Mouse (Mus musculus): ENCODE measurements around the gene Plcb1. TPM values are rescaled to one million over a fixed set of nuclear protein-coding genes. Genes with fewer than 3 reads are reported as not detected.

Plcb1 gene
- polyA plus RNA-seq, 2 experiments, result 2.9 to 12.8 TPM

GRCm38 (mm10) chr2:135454455-135454854 lies 668.6 kb downstream of the Plcb1 start:
- H3K4me3 ChIP-seq (replicated peaks; ENCODE audit: low read length), result no peak overlapping the region
- no peaks in the 10 kb centered on the region for H3K27me3 ChIP-seq (ENCODE audit: control insufficient read depth, insufficient read depth, low read length)
- no peak for TF ChIP-seq POLR2A (IDR thresholded peaks at IDR 0.05; ENCODE audit: borderline replicate concordance, extremely low read depth, insufficient read depth, insufficient read length)
- ATAC-seq (ENCODE audit: low FRiP score, low read depth), result no peak
- H3K36me3 ChIP-seq (ENCODE audit: control insufficient read depth, insufficient read depth, low read length), result no peaks in the 10 kb centered on the region
- no peak overlapping the region for H3K27ac ChIP-seq (replicated peaks; ENCODE audit: low read depth, low read length)
- no peak overlapping the region for H3K9ac ChIP-seq (ENCODE audit: low read depth, low read length, severe bottlenecking)
- no peak overlapping the region for H3K4me2 ChIP-seq (replicated peaks; ENCODE audit: low read depth, low read length, severe bottlenecking)
- no peaks in the 10 kb centered on the region for H3K9me3 ChIP-seq (ENCODE audit: control insufficient read depth, low read length)
- no peak for DNase-seq (ENCODE audit: low spot score)
- 50% methylated on average over 1 of the region's 1 CpGs for WGBS
- H3K4me1 ChIP-seq (ENCODE audit: control insufficient read depth, insufficient read depth, low read length), result no peaks in the 10 kb centered on the region

DNA sequence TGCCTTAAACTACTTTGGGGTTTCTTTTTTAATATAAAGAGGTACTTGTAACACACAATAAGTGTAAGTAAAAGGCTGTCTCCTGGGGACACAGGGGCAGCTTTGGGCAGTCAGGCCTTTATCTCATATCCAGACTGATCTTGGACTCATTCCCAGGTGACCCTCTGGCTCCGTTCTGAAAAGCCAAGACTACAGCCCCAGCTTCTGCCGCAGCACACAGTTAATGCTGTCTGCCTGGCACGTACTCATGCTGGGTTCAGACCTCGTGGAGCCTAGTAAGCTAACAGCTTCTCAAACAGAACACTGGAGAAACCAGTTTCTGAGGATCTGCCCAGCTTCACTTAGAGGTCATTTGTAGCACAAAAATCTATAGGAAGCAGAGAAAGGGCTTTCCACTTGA lies 682.0 kb downstream of the Plcb1 start:
- no peak for DNase-seq (ENCODE audit: low spot score)
- 49% methylated on average over 4 of the region's 4 CpGs for WGBS
- H3K36me3 ChIP-seq (ENCODE audit: control insufficient read depth, insufficient read depth, low read length), result no peaks in the 10 kb centered on the region
- H3K9me3 ChIP-seq (ENCODE audit: control insufficient read depth, low read length), result no peaks in the 10 kb centered on the region
- H3K4me1 ChIP-seq (ENCODE audit: control insufficient read depth, insufficient read depth, low read length), result no peaks in the 10 kb centered on the region
- no peak overlapping the region for H3K4me2 ChIP-seq (replicated peaks; ENCODE audit: low read depth, low read length, severe bottlenecking)
- no peak for ATAC-seq (ENCODE audit: low FRiP score, low read depth)
- H3K9ac ChIP-seq (ENCODE audit: low read depth, low read length, severe bottlenecking), result no peak overlapping the region
- no peak overlapping the region for H3K4me3 ChIP-seq (replicated peaks; ENCODE audit: low read length)
- TF ChIP-seq POLR2A (IDR thresholded peaks at IDR 0.05; ENCODE audit: borderline replicate concordance, extremely low read depth, insufficient read depth, insufficient read length), result no peak
- H3K27me3 ChIP-seq (ENCODE audit: control insufficient read depth, insufficient read depth, low read length), result no peaks in the 10 kb centered on the region
- no peak overlapping the region for H3K27ac ChIP-seq (replicated peaks; ENCODE audit: low read depth, low read length)

GRCm38 (mm10) chr2:135474107-135474506 lies 688.2 kb downstream of the Plcb1 start:
- DNase-seq (ENCODE audit: low spot score), result no peak
- Histone ChIP-seq H3K4me2 (replicated peaks; ENCODE audit: low read depth, low read length, severe bottlenecking) (no peak overlapping the region), H3K36me3 (ENCODE audit: control insufficient read depth, insufficient read depth, low read length) (no peaks in the 10 kb centered on the region), H3K9me3 (ENCODE audit: control insufficient read depth, low read length) (no peaks in the 10 kb centered on the region), H3K4me1 (ENCODE audit: control insufficient read depth, insufficient read depth, low read length) (no peaks in the 10 kb centered on the region), H3K27ac (replicated peaks; ENCODE audit: low read depth, low read length) (no peak overlapping the region), H3K9ac (ENCODE audit: low read depth, low read length, severe bottlenecking) (no peak overlapping the region), H3K27me3 (ENCODE audit: control insufficient read depth, insufficient read depth, low read length) (no peaks in the 10 kb centered on the region), H3K4me3 (replicated peaks; ENCODE audit: low read length) (no peak overlapping the region)
- ATAC-seq (ENCODE audit: low FRiP score, low read depth), result no peak
- 71% methylated on average over 4 of the region's 4 CpGs for WGBS
- no peak for TF ChIP-seq POLR2A (IDR thresholded peaks at IDR 0.05; ENCODE audit: borderline replicate concordance, extremely low read depth, insufficient read depth, insufficient read length)

DNA sequence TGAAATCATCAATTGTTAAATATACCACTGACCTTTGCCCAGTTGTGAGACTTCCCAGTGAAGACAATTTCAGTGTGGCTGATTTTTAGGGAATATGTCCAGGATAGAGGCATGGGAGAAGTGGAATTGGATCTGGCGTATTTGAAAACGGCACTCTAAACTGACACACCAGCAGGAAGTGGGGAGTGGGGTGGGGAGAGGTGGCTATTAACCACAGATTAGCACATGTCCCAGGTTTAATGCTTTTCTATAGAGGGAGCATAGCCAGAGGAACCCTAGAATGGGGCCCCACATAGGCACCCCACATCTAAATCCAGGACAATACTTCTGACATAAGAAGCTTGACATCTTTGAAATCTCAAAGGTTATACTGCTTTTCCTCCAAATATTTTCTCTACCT lies 699.4 kb downstream of the Plcb1 start:
- 35% methylated on average over 2 of the region's 2 CpGs for WGBS

DNA sequence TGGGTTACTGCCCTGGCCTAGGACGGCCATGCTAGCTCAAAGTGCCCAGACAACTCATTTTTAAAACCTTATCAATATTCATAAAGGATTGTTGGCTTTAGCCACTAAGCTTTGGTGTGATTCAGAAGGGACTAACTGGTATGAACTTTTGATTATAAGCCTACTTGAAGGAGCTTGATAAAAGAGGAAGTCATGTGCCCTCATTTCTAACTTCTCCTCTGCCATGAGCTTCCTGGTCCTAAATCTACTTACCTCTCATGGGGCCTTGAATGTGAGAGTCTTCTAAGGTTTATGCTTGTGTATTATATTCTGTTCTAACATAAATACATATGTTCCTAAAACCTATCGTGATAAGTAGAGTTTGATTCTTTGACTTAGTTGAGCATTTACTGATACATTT lies 702.4 kb downstream of the Plcb1 start:
- ATAC-seq (ENCODE audit: low FRiP score, low read depth), result no peak
- no peak for DNase-seq (ENCODE audit: low spot score)
- no peaks in the 10 kb centered on the region for H3K27me3 ChIP-seq (ENCODE audit: control insufficient read depth, insufficient read depth, low read length)
- H3K27ac ChIP-seq (replicated peaks; ENCODE audit: low read depth, low read length), result no peak overlapping the region
- H3K4me1 ChIP-seq (ENCODE audit: control insufficient read depth, insufficient read depth, low read length), result peaks cover 3% of the 10 kb centered on the region; the same call in 1 of the 2 replicates
- 97% methylated on average over 2 of the region's 2 CpGs for WGBS
- no peaks in the 10 kb centered on the region for H3K9me3 ChIP-seq (ENCODE audit: control insufficient read depth, low read length)
- no peaks in the 10 kb centered on the region for H3K36me3 ChIP-seq (ENCODE audit: control insufficient read depth, insufficient read depth, low read length)
- H3K4me2 ChIP-seq (replicated peaks; ENCODE audit: low read depth, low read length, severe bottlenecking), result no peak overlapping the region
- H3K9ac ChIP-seq (ENCODE audit: low read depth, low read length, severe bottlenecking), result no peak overlapping the region
- TF ChIP-seq POLR2A (IDR thresholded peaks at IDR 0.05; ENCODE audit: borderline replicate concordance, extremely low read depth, insufficient read depth, insufficient read length), result no peak
- H3K4me3 ChIP-seq (replicated peaks; ENCODE audit: low read length), result no peak overlapping the region

More for the DNA sequence above, 699.4 kb downstream of the Plcb1 start:
- no peak for TF ChIP-seq POLR2A (IDR thresholded peaks at IDR 0.05; ENCODE audit: borderline replicate concordance, extremely low read depth, insufficient read depth, insufficient read length)
- no peak for DNase-seq (ENCODE audit: low spot score)
- Histone ChIP-seq H3K27ac (replicated peaks; ENCODE audit: low read depth, low read length) (no peak overlapping the region), H3K9me3 (ENCODE audit: control insufficient read depth, low read length) (no peaks in the 10 kb centered on the region), H3K27me3 (ENCODE audit: control insufficient read depth, insufficient read depth, low read length) (no peaks in the 10 kb centered on the region), H3K36me3 (ENCODE audit: control insufficient read depth, insufficient read depth, low read length) (no peaks in the 10 kb centered on the region), H3K4me3 (replicated peaks; ENCODE audit: low read length) (no peak overlapping the region), H3K4me1 (ENCODE audit: control insufficient read depth, insufficient read depth, low read length) (peaks cover 3% of the 10 kb centered on the region; the same call in 1 of the 2 replicates), H3K4me2 (replicated peaks; ENCODE audit: low read depth, low read length, severe bottlenecking) (no peak overlapping the region), H3K9ac (ENCODE audit: low read depth, low read length, severe bottlenecking) (no peak overlapping the region)
- no peak for ATAC-seq (ENCODE audit: low FRiP score, low read depth)

GRCm38 (mm10) chr2:135489127-135489526 lies 703.3 kb downstream of the Plcb1 start:
- Histone ChIP-seq H3K36me3 (ENCODE audit: control insufficient read depth, insufficient read depth, low read length) (no peaks in the 10 kb centered on the region), H3K9me3 (ENCODE audit: control insufficient read depth, low read length) (no peaks in the 10 kb centered on the region), H3K27ac (replicated peaks; ENCODE audit: low read depth, low read length) (no peak overlapping the region), H3K4me3 (replicated peaks; ENCODE audit: low read length) (no peak overlapping the region), H3K9ac (ENCODE audit: low read depth, low read length, severe bottlenecking) (no peak overlapping the region), H3K4me1 (ENCODE audit: control insufficient read depth, insufficient read depth, low read length) (peaks cover 3% of the 10 kb centered on the region; the same call in 1 of the 2 replicates), H3K27me3 (ENCODE audit: control insufficient read depth, insufficient read depth, low read length) (no peaks in the 10 kb centered on the region), H3K4me2 (replicated peaks; ENCODE audit: low read depth, low read length, severe bottlenecking) (no peak overlapping the region)
- no peak for TF ChIP-seq POLR2A (IDR thresholded peaks at IDR 0.05; ENCODE audit: borderline replicate concordance, extremely low read depth, insufficient read depth, insufficient read length)
- ATAC-seq (ENCODE audit: low FRiP score, low read depth), result no peak; the same call in 1 of the 2 replicates
- no peak for DNase-seq (ENCODE audit: low spot score)
- WGBS, result 87% methylated on average over 2 of the region's 2 CpGs
